Mouse (Mus musculus) testis, adult 2 months (tissue): ENCODE data around the gene Gm28051. TPM values are rescaled to one million over a fixed set of nuclear protein-coding genes. Genes with fewer than 3 reads are reported as not detected.

Experiments used
- H3K27ac ChIP-seq: fragments of 200-500 bp; 2 replicates; pipeline ENCODE4 v1.5.1; 2012; ENCODE audit warnings: low read depth, low read length; ENCODE audit not compliant: control insufficient read depth, insufficient read depth
- H3K27me3 ChIP-seq: fragments of 200-500 bp; 2 replicates; pipeline ENCODE4 v1.6.1; 2012; ENCODE audit warnings: mild to moderate bottlenecking, low read length, moderate library complexity; ENCODE audit not compliant: control insufficient read depth, insufficient read depth
- H3K36me3 ChIP-seq: fragments of 200-500 bp; 2 replicates; pipeline ENCODE4 v1.6.1; 2012; ENCODE audit warnings: mild to moderate bottlenecking, low read length; ENCODE audit not compliant: control insufficient read depth, insufficient read depth
- H3K4me1 ChIP-seq: fragments of 200-500 bp; 2 replicates; pipeline ENCODE4 v1.6.1; 2012; ENCODE audit warnings: low read length; ENCODE audit not compliant: control insufficient read depth, insufficient read depth
- H3K4me3 ChIP-seq: fragments of 200-500 bp; 2 replicates; pipeline ENCODE4 v1.5.1; 2012; ENCODE audit warnings: low read depth, mild to moderate bottlenecking, low read length, moderate library complexity, mixed read lengths; ENCODE audit not compliant: control insufficient read depth
- CTCF ChIP-seq: fragments of 200-500 bp; IDR thresholded peaks from 2 replicates; pipeline ENCODE4 v1.5.1; 2012; ENCODE audit warnings: low read depth, mild to moderate bottlenecking, inconsistent platforms, low read length, moderate library complexity; ENCODE audit not compliant: control insufficient read depth, insufficient read depth, insufficient replicate concordance
- POLR2A ChIP-seq: fragments of 200-500 bp; IDR thresholded peaks from 2 replicates; pipeline ENCODE4 v1.6.1; 2012; ENCODE audit warnings: low read depth, mild to moderate bottlenecking, inconsistent platforms, low read length, moderate library complexity; ENCODE audit not compliant: control insufficient read depth
- polyA plus RNA-seq: library from polyadenylated mRNA; depleted of rRNA; stranded (reverse); fragments of >200 nt; gene quantifications from 2 replicates; pipeline ENCODE4 v1.2.3, GENCODE M21; 2012

The Gm28051 gene
- polyA plus RNA-seq, 1 experiment = 3.6 TPM

DNA sequence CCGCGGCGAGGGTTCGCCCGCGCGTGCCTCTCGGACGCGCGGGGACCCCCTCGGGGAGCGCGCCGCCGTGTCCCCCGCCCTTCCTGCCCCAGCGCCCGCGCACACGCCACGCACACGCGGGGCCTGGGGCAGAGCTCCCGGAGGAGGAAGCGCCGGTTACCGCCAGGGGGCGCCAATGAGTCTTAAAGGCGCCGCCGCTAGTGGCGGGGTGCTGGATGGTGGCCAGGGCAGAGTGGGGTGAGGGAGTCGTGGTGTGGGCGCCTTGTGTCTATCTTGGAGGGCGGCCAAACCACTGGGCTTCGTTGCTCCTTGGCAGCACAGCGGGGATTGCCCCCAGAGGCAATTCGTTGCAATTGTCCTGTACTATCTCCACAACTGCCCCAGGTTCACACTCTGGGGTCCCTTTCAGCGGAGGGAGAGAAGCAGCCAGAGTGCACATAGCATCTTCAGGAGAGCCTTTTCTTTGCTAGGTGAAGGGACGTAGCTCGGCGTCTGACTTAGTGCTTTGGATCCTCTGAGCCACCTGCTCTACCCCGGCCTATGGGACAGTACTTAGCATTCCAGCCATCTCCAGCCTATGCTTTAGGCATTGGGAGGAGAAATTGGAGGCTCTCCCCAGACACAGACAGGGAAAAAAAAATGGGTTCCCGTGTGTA is 52.2 kb downstream of the Gm28051 start:
- Histone ChIP-seq H3K27me3 (no peaks in the 10 kb centered on the region), H3K36me3 (no peaks in the 10 kb centered on the region), H3K27ac (peak overlapping the region; percentile 56), H3K4me3 (peak overlapping the region; percentile 85), H3K4me1 (peaks cover 35% of the 10 kb centered on the region)
- peak; percentile 86 for TF ChIP-seq CTCF
- TF ChIP-seq POLR2A = no peak

DNA sequence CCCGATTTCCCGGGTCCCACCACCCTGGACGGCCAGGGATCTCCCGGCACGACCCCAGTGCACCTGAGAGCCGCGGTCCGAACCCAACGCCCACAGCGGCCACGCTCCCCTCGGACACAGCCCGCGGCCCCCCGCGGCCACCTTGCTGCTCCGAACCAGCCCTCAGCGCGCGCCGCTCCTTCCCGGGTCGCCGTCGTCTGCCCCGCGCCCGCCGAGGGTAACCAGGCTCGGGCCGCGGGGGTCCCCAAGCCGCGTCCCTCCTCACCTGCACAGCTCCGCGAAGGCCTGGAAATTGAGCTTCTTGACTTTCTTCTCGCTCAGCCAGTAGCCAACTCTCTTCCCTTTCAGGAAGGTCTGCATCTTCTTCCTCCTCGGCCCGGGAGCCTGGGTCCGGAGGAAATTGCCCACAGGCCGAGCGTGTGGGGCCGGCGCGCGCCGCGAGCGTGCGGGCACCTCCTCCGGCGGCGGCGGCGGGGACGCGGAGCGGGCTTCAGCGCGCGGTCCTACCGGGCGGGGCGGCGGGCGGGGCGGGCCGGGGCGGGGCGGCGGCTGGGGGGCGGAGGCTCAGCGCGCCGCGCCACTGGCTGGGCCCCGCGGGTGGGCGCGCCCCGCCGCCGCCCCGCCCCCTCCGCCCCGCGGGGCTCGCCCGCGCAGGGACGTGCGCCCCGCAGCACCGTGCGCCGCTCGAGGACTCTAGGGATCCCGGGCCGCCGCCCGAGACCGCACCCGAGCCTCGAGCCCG is 52.9 kb downstream of the Gm28051 start, which contains the start of gene Itpk1:
Itpk1 (minus strand) TSS at position 474 of the 742 bp plus-strand sequence.
- no peaks in the 10 kb centered on the region for H3K36me3 ChIP-seq
- peaks cover 35% of the 10 kb centered on the region for H3K4me1 ChIP-seq
- TF ChIP-seq POLR2A (peak; percentile 25; the same call in 1 of the 2 replicates), CTCF (no peak)
- peak within 1 kb of the TSS; percentile 57 for H3K27ac ChIP-seq
- H3K4me3 ChIP-seq = peak within 1 kb of the TSS; percentile 95
- no peaks in the 10 kb centered on the region for H3K27me3 ChIP-seq

DNA sequence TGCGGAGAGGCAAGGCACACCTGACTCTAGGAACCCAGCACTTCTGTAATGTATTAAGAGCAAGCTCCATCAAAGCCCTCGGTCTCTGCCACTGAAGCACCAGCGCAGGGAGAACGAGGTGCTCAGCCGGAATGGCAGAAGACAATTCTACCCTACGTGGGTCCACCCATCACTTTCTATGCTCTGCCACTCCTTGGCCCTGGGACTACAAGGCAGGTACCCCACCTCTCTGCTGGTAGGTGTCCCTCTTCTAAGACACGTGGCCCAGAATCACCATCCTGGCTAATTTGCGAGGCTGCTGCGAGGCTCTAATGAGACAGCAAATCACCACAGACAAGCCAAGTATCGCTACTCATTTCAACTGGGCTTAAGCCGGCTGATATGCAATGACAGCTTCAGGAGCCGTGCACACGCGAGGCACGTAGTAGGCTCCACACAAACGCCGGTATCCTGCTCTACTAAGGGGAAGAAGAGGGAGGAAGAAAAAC is 53.6 kb downstream of the Gm28051 start:
- TF ChIP-seq POLR2A = no peak
- no peak for TF ChIP-seq CTCF
- peaks cover 35% of the 10 kb centered on the region for H3K4me1 ChIP-seq

DNA sequence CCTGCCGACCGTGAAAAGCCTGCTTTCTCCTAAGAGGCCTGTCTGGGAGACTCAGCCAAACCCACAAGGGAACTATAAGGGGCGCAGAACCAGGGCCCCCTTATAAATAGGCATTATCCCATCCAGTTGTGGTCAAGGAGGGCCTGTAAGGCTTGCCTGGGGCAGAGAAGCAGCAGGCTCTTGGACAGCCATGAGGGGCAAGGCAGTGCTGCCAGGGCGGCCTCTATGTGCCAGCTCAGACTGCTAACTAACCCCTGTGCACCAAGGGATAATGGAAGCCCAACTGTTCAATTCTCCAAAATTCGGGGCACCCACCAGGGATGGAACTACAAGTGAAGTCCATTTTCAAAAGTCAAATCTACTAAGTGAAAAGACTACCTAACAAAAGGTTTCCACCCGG is 54.1 kb downstream of the Gm28051 start:
- Histone ChIP-seq H3K4me3 (peak overlapping the region; percentile 95), H3K27ac (no peak overlapping the region; the same call in 1 of the 2 replicates), H3K27me3 (no peaks in the 10 kb centered on the region), H3K36me3 (no peaks in the 10 kb centered on the region), H3K4me1 (peaks cover 35% of the 10 kb centered on the region)
- TF ChIP-seq POLR2A (no peak), CTCF (no peak)

More for the DNA sequence above, 53.6 kb downstream of the Gm28051 start:
- peak overlapping the region; percentile 95 for H3K4me3 ChIP-seq
- H3K27me3 ChIP-seq = no peaks in the 10 kb centered on the region
- peak overlapping the region; percentile 57 for H3K27ac ChIP-seq
- H3K36me3 ChIP-seq = no peaks in the 10 kb centered on the region

DNA sequence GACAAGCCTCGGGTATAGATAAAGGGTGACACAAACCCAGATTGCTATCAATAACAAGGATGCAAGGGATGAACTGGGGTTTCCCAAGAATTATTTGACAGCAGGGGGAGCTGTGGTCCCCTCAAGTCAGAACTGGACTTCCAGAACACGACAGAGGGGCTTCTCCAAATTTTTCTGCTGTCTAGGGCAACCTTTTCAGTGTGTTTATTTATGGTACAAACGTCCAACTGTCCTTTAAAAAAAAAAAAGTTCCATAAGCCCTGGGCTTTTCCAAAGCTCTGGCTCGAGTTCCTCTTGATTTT is 54.5 kb downstream of the Gm28051 start:
- peak overlapping the region; percentile 95 for H3K4me3 ChIP-seq
- no peaks in the 10 kb centered on the region for H3K36me3 ChIP-seq
- peaks cover 35% of the 10 kb centered on the region for H3K4me1 ChIP-seq
- no peak overlapping the region for H3K27ac ChIP-seq
- TF ChIP-seq POLR2A (no peak), CTCF (no peak)
- no peaks in the 10 kb centered on the region for H3K27me3 ChIP-seq

DNA sequence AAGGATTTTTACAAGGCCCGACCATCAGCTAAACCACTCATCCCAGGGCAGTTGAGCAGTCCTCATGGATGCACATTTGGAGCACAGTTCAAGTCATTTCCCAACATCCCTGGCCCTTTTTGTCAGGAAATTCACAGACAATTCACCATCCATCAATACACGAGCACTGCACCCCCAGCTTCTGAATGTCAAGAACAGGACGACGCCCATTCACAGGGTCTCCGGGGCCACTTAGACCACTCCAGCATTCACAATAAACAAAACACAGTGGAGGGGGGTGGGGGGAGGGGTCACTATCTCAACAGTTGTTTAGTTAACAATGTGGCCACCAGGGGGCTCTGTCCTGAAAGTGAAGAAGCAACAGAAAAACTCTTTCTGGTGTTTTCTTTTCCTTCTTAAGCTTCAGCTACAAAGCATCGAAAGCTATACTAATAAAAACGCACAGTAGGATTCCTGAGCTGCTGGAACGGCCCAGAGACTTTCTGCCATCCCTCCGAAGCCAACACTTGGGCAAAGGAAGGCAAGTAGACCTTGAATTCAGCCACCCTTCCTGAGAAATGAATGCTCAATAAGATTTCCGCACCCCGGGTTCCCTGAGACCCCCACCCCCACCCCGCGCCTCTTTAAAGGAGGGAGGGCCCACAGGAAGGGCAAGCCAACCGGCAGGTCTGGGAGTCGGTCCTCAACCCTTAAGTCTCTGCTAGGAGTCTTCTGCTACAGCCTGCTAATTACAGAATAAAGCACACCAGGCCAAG is 55.0 kb downstream of the Gm28051 start:
- peaks cover 37% of the 10 kb centered on the region for H3K4me1 ChIP-seq
- H3K27me3 ChIP-seq = no peaks in the 10 kb centered on the region
- H3K4me3 ChIP-seq = peak overlapping the region; percentile 95
- TF ChIP-seq CTCF (peak; percentile 25; the same call in 1 of the 2 replicates), POLR2A (no peak)
- H3K27ac ChIP-seq = no peak overlapping the region
- H3K36me3 ChIP-seq = no peaks in the 10 kb centered on the region

DNA sequence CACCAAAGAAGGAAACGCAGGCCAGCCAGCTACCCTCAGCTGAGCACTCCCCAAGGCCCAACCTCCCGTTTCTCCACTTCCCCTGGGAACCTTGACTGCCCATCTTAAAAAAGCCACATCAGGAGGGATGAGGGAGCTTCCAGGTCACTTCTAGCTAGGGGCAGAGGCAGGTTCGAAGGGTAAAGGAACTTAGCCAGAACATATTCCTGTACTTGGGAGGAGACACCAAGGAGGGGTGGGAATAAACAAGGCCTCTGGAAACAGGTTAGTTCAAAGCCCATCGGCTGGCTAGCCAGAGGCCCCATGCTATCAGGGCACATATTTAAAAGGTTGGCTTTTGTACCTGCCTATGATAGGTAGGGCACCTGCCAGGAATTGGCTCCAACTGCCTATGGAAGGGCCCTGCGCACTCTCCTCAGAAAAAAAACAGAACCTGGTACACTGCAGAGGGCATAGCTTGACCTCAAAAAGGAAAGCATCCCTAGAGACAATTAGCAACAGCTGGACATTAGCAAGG is 55.8 kb downstream of the Gm28051 start:
- Histone ChIP-seq H3K27me3 (no peaks in the 10 kb centered on the region), H3K4me1 (peaks cover 40% of the 10 kb centered on the region), H3K4me3 (no peak overlapping the region), H3K36me3 (no peaks in the 10 kb centered on the region), H3K27ac (no peak overlapping the region)
- TF ChIP-seq POLR2A (no peak), CTCF (no peak)
